Mouse (Mus musculus): ENCODE data around the gene Gpatch2.

DNA sequence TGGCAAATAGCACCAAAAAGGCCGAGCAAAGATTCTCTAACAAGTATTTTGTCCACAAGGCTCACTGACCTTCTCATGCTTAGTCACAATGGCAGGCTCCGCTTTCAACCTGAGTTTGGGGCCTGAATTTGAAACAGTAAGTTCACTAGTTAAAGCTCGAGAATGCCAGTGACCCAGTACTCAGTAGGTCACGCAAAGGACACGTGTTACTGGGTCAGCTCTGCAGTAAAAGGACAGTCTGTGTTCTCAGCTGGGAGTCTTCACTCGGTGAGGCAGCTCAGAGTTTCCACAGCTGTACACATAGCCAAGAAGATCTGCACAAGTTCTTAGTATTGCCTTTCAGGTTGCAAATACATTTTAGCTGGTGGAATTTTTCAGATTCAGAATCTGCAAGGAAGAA is 21.0 kb downstream of the Gpatch2 start:
- TF ChIP-seq POLR2A (IDR thresholded peaks at IDR 0.05; ENCODE audit: borderline replicate concordance, control insufficient read depth, low read depth, low read length) (no peak), CTCF (IDR thresholded peaks at IDR 0.05; ENCODE audit: control insufficient read depth, insufficient read depth, low read length) (no peak)

All from bone marrow, adult 2 months (tissue).